Mouse (Mus musculus): ENCODE measurements around the gene Actn2. TPM values are rescaled to one million over a fixed set of nuclear protein-coding genes. Genes with fewer than 3 reads are reported as not detected.

Gene Actn2
- polyA plus RNA-seq, 1 experiment from 2014 or later: not detected

GRCm38 (mm10) chr13:12304991-12305390 is 35.6 kb downstream of the Actn2 start:
- no peaks in the 10 kb centered on the region for H3K79me2 ChIP-seq (ENCODE audit: inconsistent target)
- no peak overlapping the region for H3K4me3 ChIP-seq (ENCODE audit: inconsistent target)
- H3K36me3 ChIP-seq (ENCODE audit: inconsistent target): no peaks in the 10 kb centered on the region
- WGBS (ENCODE audit: missing documents): 95% methylated on average over 5 of the region's 5 CpGs
- H3K27ac ChIP-seq: no peak overlapping the region

- Histone ChIP-seq H3K27ac (no peak overlapping the region), H3K36me3 (ENCODE audit: inconsistent target) (no peaks in the 10 kb centered on the region), H3K79me2 (ENCODE audit: inconsistent target) (no peaks in the 10 kb centered on the region), H3K4me3 (ENCODE audit: inconsistent target) (no peak overlapping the region)
- WGBS (ENCODE audit: missing documents): 93% methylated on average over 6 of the region's 6 CpGs
Observed at GRCm38 (mm10) chr13:12297777-12298176, 42.8 kb downstream of the Actn2 start.

GRCm38 (mm10) chr13:12296701-12297100 is 43.9 kb downstream of the Actn2 start:
- Histone ChIP-seq H3K79me2 (ENCODE audit: inconsistent target) (no peaks in the 10 kb centered on the region), H3K27ac (no peak overlapping the region), H3K36me3 (ENCODE audit: inconsistent target) (no peaks in the 10 kb centered on the region), H3K4me3 (ENCODE audit: inconsistent target) (no peak overlapping the region)
- WGBS (ENCODE audit: missing documents): 87% methylated on average over 3 of the region's 3 CpGs

- no peaks in the 10 kb centered on the region for H3K79me2 ChIP-seq (ENCODE audit: inconsistent target)
- WGBS (ENCODE audit: missing documents): 98% methylated on average over 7 of the region's 7 CpGs
- no peak overlapping the region for H3K4me3 ChIP-seq (ENCODE audit: inconsistent target)
- H3K27ac ChIP-seq: no peak overlapping the region
- no peaks in the 10 kb centered on the region for H3K36me3 ChIP-seq (ENCODE audit: inconsistent target)
Observed at GRCm38 (mm10) chr13:12293810-12294209, 46.8 kb downstream of the Actn2 start.

- 71% methylated on average over 7 of the region's 7 CpGs for WGBS (ENCODE audit: missing documents)
Observed at GRCm38 (mm10) chr13:12290700-12291099, 49.9 kb downstream of the Actn2 start.

GRCm38 (mm10) chr13:12284528-12284927 is 56.0 kb downstream of the Actn2 start:
- Histone ChIP-seq H3K4me3 (ENCODE audit: inconsistent target) (no peak overlapping the region), H3K27ac (no peak overlapping the region), H3K36me3 (ENCODE audit: inconsistent target) (no peaks in the 10 kb centered on the region), H3K79me2 (ENCODE audit: inconsistent target) (no peaks in the 10 kb centered on the region)
- 94% methylated on average over 11 of the region's 11 CpGs for WGBS (ENCODE audit: missing documents)

More at GRCm38 (mm10) chr13:12290700-12291099, 49.9 kb downstream of the Actn2 start:
- Histone ChIP-seq H3K27ac (no peak overlapping the region), H3K36me3 (ENCODE audit: inconsistent target) (no peaks in the 10 kb centered on the region), H3K4me3 (ENCODE audit: inconsistent target) (no peak overlapping the region), H3K79me2 (ENCODE audit: inconsistent target) (no peaks in the 10 kb centered on the region)

GRCm38 (mm10) chr13:12283826-12284225 is 56.7 kb downstream of the Actn2 start:
- H3K27ac ChIP-seq: no peak overlapping the region
- WGBS (ENCODE audit: missing documents): 89% methylated on average over 3 of the region's 3 CpGs
- no peaks in the 10 kb centered on the region for H3K79me2 ChIP-seq (ENCODE audit: inconsistent target)
- no peaks in the 10 kb centered on the region for H3K36me3 ChIP-seq (ENCODE audit: inconsistent target)
- no peak overlapping the region for H3K4me3 ChIP-seq (ENCODE audit: inconsistent target)

- Histone ChIP-seq H3K4me3 (ENCODE audit: inconsistent target) (no peak overlapping the region), H3K36me3 (ENCODE audit: inconsistent target) (no peaks in the 10 kb centered on the region), H3K79me2 (ENCODE audit: inconsistent target) (no peaks in the 10 kb centered on the region), H3K27ac (no peak overlapping the region)
- 87% methylated on average over 6 of the region's 6 CpGs for WGBS (ENCODE audit: missing documents)
Observed at GRCm38 (mm10) chr13:12274721-12275120, 65.8 kb downstream of the Actn2 start.

GRCm38 (mm10) chr13:12274220-12274619 is 66.3 kb downstream of the Actn2 start:
- Histone ChIP-seq H3K36me3 (ENCODE audit: inconsistent target) (no peaks in the 10 kb centered on the region), H3K79me2 (ENCODE audit: inconsistent target) (no peaks in the 10 kb centered on the region), H3K27ac (no peak overlapping the region), H3K4me3 (ENCODE audit: inconsistent target) (no peak overlapping the region)
- 97% methylated on average over 4 of the region's 4 CpGs for WGBS (ENCODE audit: missing documents)

- 36% methylated on average over 3 of the region's 3 CpGs for WGBS (ENCODE audit: missing documents)
Observed at GRCm38 (mm10) chr13:12272953-12273352, 67.6 kb downstream of the Actn2 start.

GRCm38 (mm10) chr13:12267971-12268370 is 72.6 kb downstream of the Actn2 start:
- no peak overlapping the region for H3K27ac ChIP-seq
- 86% methylated on average over 2 of the region's 3 CpGs for WGBS (ENCODE audit: missing documents)
- no peaks in the 10 kb centered on the region for H3K79me2 ChIP-seq (ENCODE audit: inconsistent target)
- no peak overlapping the region for H3K4me3 ChIP-seq (ENCODE audit: inconsistent target)
- no peaks in the 10 kb centered on the region for H3K36me3 ChIP-seq (ENCODE audit: inconsistent target)

More at GRCm38 (mm10) chr13:12272953-12273352, 67.6 kb downstream of the Actn2 start:
- H3K36me3 ChIP-seq (ENCODE audit: inconsistent target): no peaks in the 10 kb centered on the region
- H3K79me2 ChIP-seq (ENCODE audit: inconsistent target): no peaks in the 10 kb centered on the region
- no peak overlapping the region for H3K4me3 ChIP-seq (ENCODE audit: inconsistent target)
- no peak overlapping the region for H3K27ac ChIP-seq

GRCm38 (mm10) chr13:12267097-12267496 is 73.5 kb downstream of the Actn2 start:
- Histone ChIP-seq H3K4me3 (ENCODE audit: inconsistent target) (no peak overlapping the region), H3K27ac (no peak overlapping the region)
- WGBS (ENCODE audit: missing documents): 82% methylated on average over 3 of the region's 3 CpGs

GRCm38 (mm10) chr13:12263996-12264395 is 76.6 kb downstream of the Actn2 start:
- no peak overlapping the region for H3K27ac ChIP-seq
- no peaks in the 10 kb centered on the region for H3K36me3 ChIP-seq (ENCODE audit: inconsistent target)
- WGBS (ENCODE audit: missing documents): 82% methylated on average over 6 of the region's 6 CpGs
- no peaks in the 10 kb centered on the region for H3K79me2 ChIP-seq (ENCODE audit: inconsistent target)
- H3K4me3 ChIP-seq (ENCODE audit: inconsistent target): no peak overlapping the region

More at GRCm38 (mm10) chr13:12267097-12267496, 73.5 kb downstream of the Actn2 start:
- H3K36me3 ChIP-seq (ENCODE audit: inconsistent target): no peaks in the 10 kb centered on the region
- no peaks in the 10 kb centered on the region for H3K79me2 ChIP-seq (ENCODE audit: inconsistent target)

GRCm38 (mm10) chr13:12261505-12261904 is 79.1 kb downstream of the Actn2 start:
- Histone ChIP-seq H3K36me3 (ENCODE audit: inconsistent target) (no peaks in the 10 kb centered on the region), H3K79me2 (ENCODE audit: inconsistent target) (peaks cover 9% of the 10 kb centered on the region), H3K4me3 (ENCODE audit: inconsistent target) (no peak overlapping the region), H3K27ac (no peak overlapping the region)

GRCm38 (mm10) chr13:12257391-12258380 is 82.9 kb downstream of the Actn2 start, which contains the start of gene Mtr:
TSS of gene Mtr (minus strand) at chr13:12258113.
- peaks cover 42% of the 10 kb centered on the region for H3K79me2 ChIP-seq (ENCODE audit: inconsistent target)
- peak within 1 kb of the TSS; percentile 77 for H3K27ac ChIP-seq
- H3K36me3 ChIP-seq (ENCODE audit: inconsistent target): no peaks in the 10 kb centered on the region
- 1% methylated on average over 67 of the region's 69 CpGs for WGBS (ENCODE audit: missing documents)
- H3K4me3 ChIP-seq (ENCODE audit: inconsistent target): peak within 1 kb of the TSS; percentile 97

Data from macrophage (primary cell).